In the genomic region with DNA sequence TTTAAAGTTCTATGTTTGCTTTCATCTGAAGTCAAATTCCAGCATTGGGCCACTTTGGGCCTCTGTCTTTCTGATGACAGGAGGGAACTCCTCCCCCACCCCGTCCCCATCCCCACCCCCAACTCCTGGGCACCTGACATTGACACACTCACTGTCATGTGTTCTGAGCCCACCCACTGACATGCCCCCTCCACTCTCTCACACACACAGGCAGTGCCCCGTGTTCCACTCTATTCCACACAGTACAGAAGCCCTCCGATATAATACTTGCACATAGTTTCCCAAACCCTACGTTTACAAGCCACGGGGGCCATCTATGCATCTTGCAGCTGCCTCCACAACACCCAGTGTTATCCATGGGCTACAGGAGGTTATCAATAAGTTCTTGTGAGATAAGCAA, we compare ENCODE assay signal across 19 mouse cellular contexts. TPM values are rescaled to one million over a fixed set of nuclear protein-coding genes. Genes with fewer than 3 reads are reported as not detected.
DNase-seq lines count a peak whose midpoint lies in the region; ATAC-seq and TF ChIP-seq lines count a peak whose summit lies in the region.
"Had no signal": no experiment of that assay in that cellular context is flagged by ENCODE, and none has a peak within 500 bp of the region (broad histone marks: within the 10 kb centered on the region; RNA-seq: fewer than 3 reads in every experiment).

No protein-coding gene starts in this region.

- 0 out of 2 replicates have a peak, but pooled peaks have one; percentile 35 for ATAC-seq in embryonic facial prominence, embryonic 11.5 days (replicated peaks; ENCODE audit: insufficient number of reproducible peaks, low FRiP score, low TSS enrichment, low read depth)
- 0 out of 2 replicates have a peak, but pooled peaks have one; percentile 41 for ATAC-seq in lung, embryonic 14.5 days (ENCODE audit: insufficient read depth)
- ATAC-seq in forebrain, embryonic 11.5 days (replicated peaks; ENCODE audit: low FRiP score), result peak; percentile 54
- peak; percentile 30; the same call in 1 of the 2 replicates for ATAC-seq in liver, embryonic 16.5 days (ENCODE audit: low read depth)
- ATAC-seq: CD4-positive, CD25-positive, alpha-beta regulatory T cell, adult 4 months; inflammation-experienced regulatory T-cells, adult 6 months had no signal

- no peaks in the 10 kb centered on the region for H3K27me3 ChIP-seq in embryonic facial prominence, embryonic 11.5 days (ENCODE audit: control insufficient read depth, insufficient read depth, low read length)
- 0 out of 2 replicates have a peak, but pooled peaks cover 5% of the 10 kb centered on the region for H3K27me3 ChIP-seq in embryonic facial prominence, embryonic 10.5 days (replicated peaks; ENCODE audit: low read depth, poor library complexity, severe bottlenecking)
- H3K27me3 ChIP-seq in lung, embryonic 14.5 days (ENCODE audit: insufficient read depth, low read length), result no peaks in the 10 kb centered on the region
- H3K27me3 ChIP-seq in forebrain, embryonic 11.5 days (ENCODE audit: control insufficient read depth, insufficient read depth, low read length), result no peaks in the 10 kb centered on the region
- no peaks in the 10 kb centered on the region for H3K27me3 ChIP-seq in liver, embryonic 16.5 days (ENCODE audit: control insufficient read depth, insufficient read depth, low read depth, low read length)
- H3K27me3 ChIP-seq: megakaryocyte, embryonic 14.5 days had no signal

- whole genome bisulfite sequencing in embryonic facial prominence, embryonic 11.5 days, result 95% methylated on average over 5 of the region's 5 CpGs
- WGBS in embryonic facial prominence, embryonic 10.5 days, result 89% methylated on average over 5 of the region's 5 CpGs
- 50% methylated on average over 5 of the region's 5 CpGs for WGBS in lung, embryonic 14.5 days
- 65% methylated on average over 5 of the region's 5 CpGs for WGBS in lung, adult 2 months
- 84% methylated on average over 5 of the region's 5 CpGs for WGBS in forebrain, embryonic 11.5 days
- 29% methylated on average over 5 of the region's 5 CpGs for WGBS in liver, embryonic 16.5 days (ENCODE audit: insufficient replicate concordance)

- H3K9me3 ChIP-seq in embryonic facial prominence, embryonic 11.5 days (replicated peaks; ENCODE audit: control insufficient read depth, low read length), result no peaks in the 10 kb centered on the region
- no peaks in the 10 kb centered on the region for H3K9me3 ChIP-seq in embryonic facial prominence, embryonic 10.5 days
- H3K9me3 ChIP-seq in lung, embryonic 14.5 days (ENCODE audit: low read depth, low read length), result no peaks in the 10 kb centered on the region
- no peaks in the 10 kb centered on the region for H3K9me3 ChIP-seq in forebrain, embryonic 11.5 days (ENCODE audit: control insufficient read depth, low read length)
- H3K9me3 ChIP-seq in liver, embryonic 16.5 days (replicated peaks; ENCODE audit: control insufficient read depth, low read length), result no peaks in the 10 kb centered on the region

- no peak for TF ChIP-seq POLR2A in lung, adult 2 months (IDR thresholded peaks at IDR 0.05; ENCODE audit: borderline replicate concordance, extremely low read depth, low read depth, low read length)

- H3K9ac ChIP-seq in embryonic facial prominence, embryonic 11.5 days (replicated peaks; ENCODE audit: low read length), result no peak overlapping the region
- no peak overlapping the region for H3K9ac ChIP-seq in lung, embryonic 14.5 days
- H3K9ac ChIP-seq in forebrain, embryonic 11.5 days (ENCODE audit: low read length), result no peak overlapping the region
- H3K9ac ChIP-seq in liver, embryonic 16.5 days (ENCODE audit: low read depth, low read length), result no peak overlapping the region

- H3K4me1 ChIP-seq in embryonic facial prominence, embryonic 11.5 days (ENCODE audit: control insufficient read depth, insufficient read depth, low read length), result no peaks in the 10 kb centered on the region
- H3K4me1 ChIP-seq in embryonic facial prominence, embryonic 10.5 days, result peaks cover 54% of the 10 kb centered on the region
- peaks cover 20% of the 10 kb centered on the region for H3K4me1 ChIP-seq in lung, embryonic 14.5 days (ENCODE audit: insufficient read depth)
- no peaks in the 10 kb centered on the region for H3K4me1 ChIP-seq in lung, adult 2 months (ENCODE audit: control insufficient read depth, insufficient read depth, low read length)
- peaks cover 8% of the 10 kb centered on the region; the same call in 1 of the 2 replicates for H3K4me1 ChIP-seq in forebrain, embryonic 11.5 days (replicated peaks; ENCODE audit: control insufficient read depth, insufficient read depth, low read length)
- H3K4me1 ChIP-seq in liver, embryonic 16.5 days (ENCODE audit: control insufficient read depth, low read depth, low read length), result peaks cover 15% of the 10 kb centered on the region
- H3K4me1 ChIP-seq: megakaryocyte, embryonic 14.5 days had no signal

- H3K4me2 ChIP-seq in embryonic facial prominence, embryonic 11.5 days (ENCODE audit: low read depth, low read length), result no peak overlapping the region
- H3K4me2 ChIP-seq in lung, embryonic 14.5 days, result no peak overlapping the region
- H3K4me2 ChIP-seq in forebrain, embryonic 11.5 days (ENCODE audit: low read depth, low read length, severe bottlenecking), result no peak overlapping the region
- H3K4me2 ChIP-seq in liver, embryonic 16.5 days (ENCODE audit: low read depth, low read length), result no peak overlapping the region
- H3K4me2 ChIP-seq: heart, embryonic 11.5 days had no signal

- H3K36me3 ChIP-seq in embryonic facial prominence, embryonic 11.5 days (replicated peaks; ENCODE audit: control insufficient read depth, insufficient read depth, low read depth, low read length), result no peaks in the 10 kb centered on the region; the same call in 1 of the 2 replicates
- H3K36me3 ChIP-seq in embryonic facial prominence, embryonic 10.5 days (replicated peaks), result peaks cover 17% of the 10 kb centered on the region
- no peaks in the 10 kb centered on the region for H3K36me3 ChIP-seq in lung, embryonic 14.5 days (ENCODE audit: insufficient read depth)
- H3K36me3 ChIP-seq in forebrain, embryonic 11.5 days (ENCODE audit: control insufficient read depth, insufficient read depth, low read length), result no peaks in the 10 kb centered on the region; the same call in 1 of the 2 replicates
- H3K36me3 ChIP-seq in liver, embryonic 16.5 days (ENCODE audit: control insufficient read depth, insufficient read depth), result no peaks in the 10 kb centered on the region
- H3K36me3 ChIP-seq: G1E had no signal

- no peak for TF ChIP-seq CTCF in lung, embryonic 14.5 days (IDR thresholded peaks at IDR 0.05; ENCODE audit: low read depth)
- no peak for TF ChIP-seq CTCF in lung, adult 2 months (IDR thresholded peaks at IDR 0.05; ENCODE audit: insufficient read depth, low read length)

- DNase-seq in embryonic facial prominence, embryonic 11.5 days (ENCODE audit: low spot score), result no peak
- no peak for DNase-seq in embryonic facial prominence, embryonic 10.5 days (ENCODE audit: low spot score)
- DNase-seq in lung, embryonic 14.5 days, result no peak
- DNase-seq in lung, adult 2 months, result no peak
- peak; percentile 39 for DNase-seq in forebrain, embryonic 11.5 days (ENCODE audit: low spot score)
- no peak for DNase-seq in layer of hippocampus, postnatal 14 days (ENCODE audit: low spot score in 2 of 2)
- no peak for DNase-seq in gastrocnemius, postnatal 25 days
- DNase-seq: cerebellum, adult 9-11 months; gastrocnemius, postnatal 36 days; kidney, adult 8-10 months; lung, postnatal 10 days; right cerebral cortex, postnatal 25 days; thymus, postnatal 14 days had no signal

- no peak overlapping the region for H3K27ac ChIP-seq in embryonic facial prominence, embryonic 11.5 days (replicated peaks; ENCODE audit: low read depth, low read length)
- no peak overlapping the region for H3K27ac ChIP-seq in embryonic facial prominence, embryonic 10.5 days (replicated peaks)
- H3K27ac ChIP-seq in lung, embryonic 14.5 days (ENCODE audit: low read depth), result no peak overlapping the region
- H3K27ac ChIP-seq in forebrain, embryonic 11.5 days (ENCODE audit: low read depth, low read length), result no peak overlapping the region
- H3K27ac ChIP-seq in liver, embryonic 16.5 days (ENCODE audit: low read length), result no peak overlapping the region

- H3K4me3 ChIP-seq in embryonic facial prominence, embryonic 11.5 days (ENCODE audit: low read depth, low read length), result no peak overlapping the region
- H3K4me3 ChIP-seq in embryonic facial prominence, embryonic 10.5 days, result no peak overlapping the region
- H3K4me3 ChIP-seq in lung, embryonic 14.5 days (ENCODE audit: low read depth, low read length), result no peak overlapping the region
- H3K4me3 ChIP-seq in lung, adult 2 months (replicated peaks; ENCODE audit: extremely low read depth, low read depth, low read length), result no peak overlapping the region
- H3K4me3 ChIP-seq in forebrain, embryonic 11.5 days (ENCODE audit: low read depth, low read length), result no peak overlapping the region
- H3K4me3 ChIP-seq in liver, embryonic 16.5 days (ENCODE audit: low read depth, low read length), result no peak overlapping the region
- H3K4me3 ChIP-seq: megakaryocyte, embryonic 14.5 days had no signal

RNA-seq across cellular contexts. Expression of gene Mpped2, which starts 42.1 kb away (rescaled TPM):
- polyA plus RNA-seq in embryonic facial prominence, embryonic 11.5 days (2014; fragmentation: Nextera tagmentation; extraction: Ambion mirVana), result 102 and 108 TPM in 2 replicates
- polyA plus RNA-seq in embryonic facial prominence, embryonic 10.5 days (2016; fragmentation: Nextera tagmentation; extraction: Ambion mirVana), result 91.9 and 92.9 TPM in 2 replicates
- 31.1 and 33.3 TPM in 2 replicates for polyA plus RNA-seq in lung, embryonic 14.5 days (2014; fragmentation: Nextera tagmentation; extraction: Ambion mirVana)
- 2.4 and 2.7 TPM in 2 replicates for polyA plus RNA-seq in lung, adult 2 months (2012; rRNA removed)
- 102 and 121 TPM in 2 replicates for polyA plus RNA-seq in forebrain, embryonic 11.5 days (2014; fragmentation: Nextera tagmentation; extraction: Ambion mirVana)
- polyA plus RNA-seq in liver, embryonic 16.5 days (2015; fragmentation: Nextera tagmentation; extraction: Ambion mirVana), result 1.2 and 1.8 TPM in 2 replicates
- total RNA-seq in layer of hippocampus, postnatal 14 days (2021), result 10 to 100 TPM; 39.9 to 40.3 TPM
- total RNA-seq in gastrocnemius, postnatal 25 days (2021), result 1 to 10 TPM; 3.0 to 3.4 TPM
- polyA plus RNA-seq: CD4-positive, CD25-positive, alpha-beta regulatory T cell, adult 4 months; G1E had no signal
